Mouse (Mus musculus) forebrain, embryonic 14.5 days (tissue): ENCODE data around the gene Sowaha. TPM values are rescaled to one million over a fixed set of nuclear protein-coding genes. Genes with fewer than 3 reads are reported as not detected.
A peak's percentile ranks its signal among the peaks of the same experiment; 100 is the strongest.

Experiments
- ATAC-seq: fragments of 200-750 bp; cut with Nextera tagmentation; 2 replicates; pipeline ENCODE4 v1.8.0; 2017; ENCODE audit warnings: mild to moderate bottlenecking, moderate library complexity
- DNase-seq: peaks from one replicate; pipeline ENCODE4 v3.0.0-alpha.2; 2015; ENCODE audit warnings: low spot score
- H3K27ac ChIP-seq: fragments of 300-500 bp; sonication (generic); 2 replicates; pipeline ENCODE4 v1.5.1; 2014; ENCODE audit warnings: low read depth, mild to moderate bottlenecking, control low read depth, low read length, moderate library complexity
- H3K27me3 ChIP-seq: fragments of 300-500 bp; sonication (generic); replicated peaks from 2 replicates; pipeline ENCODE4 v1.6.1; 2014; ENCODE audit warnings: low read length, control low read depth, mixed read lengths; ENCODE audit not compliant: control insufficient read depth, insufficient read depth
- H3K36me3 ChIP-seq: fragments of 300-500 bp; sonication (generic); 2 replicates; pipeline ENCODE4 v1.6.1; 2014; ENCODE audit warnings: low read length, control low read depth; ENCODE audit not compliant: control insufficient read depth, insufficient read depth
- H3K4me1 ChIP-seq: fragments of 300-500 bp; sonication (generic); 2 replicates; pipeline ENCODE4 v1.6.1; 2014; ENCODE audit warnings: antibody characterized with exemption, low read length, control low read depth; ENCODE audit not compliant: control insufficient read depth, insufficient read depth
- H3K4me2 ChIP-seq: fragments of 300-500 bp; sonication (generic); 2 replicates; pipeline ENCODE4 v1.6.1; 2014; ENCODE audit warnings: mild to moderate bottlenecking, control low read depth, low read length
- H3K4me3 ChIP-seq: fragments of 300-500 bp; sonication (generic); 2 replicates; pipeline ENCODE4 v1.5.1; 2014; ENCODE audit warnings: low read depth, low read length, control low read depth
- H3K9ac ChIP-seq: fragments of 300-500 bp; sonication (generic); 2 replicates; pipeline ENCODE4 v1.6.1; 2014; ENCODE audit warnings: mild to moderate bottlenecking, low read length, control low read depth, moderate library complexity
- H3K9me3 ChIP-seq: fragments of 300-500 bp; sonication (generic); replicated peaks from 2 replicates; pipeline ENCODE4 v1.6.1; 2016; ENCODE audit warnings: low read length, control low read depth, mixed read lengths; ENCODE audit not compliant: control insufficient read depth
- WGBS: fragments of 180-500 bp; shearing (Covaris S2); extraction: QIAGEN DNeasy Blood & Tissue Kit; methylation state at CpG from one replicate; pipeline ENCODE4 v1.1.7; 2014; 5-methylcytosine and 5-hydroxymethylcytosine counted together
- polyA plus RNA-seq: library from polyadenylated mRNA; unstranded; fragments of >200 nt; fragmentation: Nextera tagmentation; extraction: Ambion mirVana; gene quantifications from 2 replicates; pipeline ENCODE4 v1.2.1, GENCODE M21; 2014

Gene Sowaha
- polyA plus RNA-seq, 1 experiment from 2014 or later, result 1.2 TPM

GRCm38 (mm10) chr11:53456474-53457371 is 23.4 kb downstream of the Sowaha start, which contains the start of the genes Gm10447 and Shroom1:
Gene Gm10447, minus strand, starts transcription at chr11:53457110.
Gene Shroom1, plus strand, starts transcription at chr11:53457205.
- peak within 1 kb of the TSS; percentile 58 for H3K9ac ChIP-seq
- H3K36me3 ChIP-seq, result no peaks in the 10 kb centered on the region
- H3K27me3 ChIP-seq, result peaks cover 28% of the 10 kb centered on the region
- DNase-seq (peak; percentile 31), ATAC-seq (peak; percentile 50; the same call in 1 of the 2 replicates)
- no peak within 1 kb of the TSS for H3K27ac ChIP-seq
- H3K4me3 ChIP-seq, result peak within 1 kb of the TSS; percentile 39
- H3K4me2 ChIP-seq, result peak within 1 kb of the TSS; percentile 78
- 3% methylated on average over 41 of the region's 42 CpGs for WGBS
- H3K4me1 ChIP-seq, result no peaks in the 10 kb centered on the region
- H3K9me3 ChIP-seq, result no peaks in the 10 kb centered on the region

GRCm38 (mm10) chr11:53453031-53453430 is 27.0 kb downstream of the Sowaha start:
- 86% methylated on average over 5 of the region's 5 CpGs for WGBS
- Histone ChIP-seq H3K27me3 (peaks cover 17% of the 10 kb centered on the region), H3K4me2 (no peak overlapping the region)

GRCm38 (mm10) chr11:53452396-53452795 is 27.7 kb downstream of the Sowaha start:
- H3K4me1 ChIP-seq, result no peaks in the 10 kb centered on the region
- no peak for DNase-seq

More at GRCm38 (mm10) chr11:53453031-53453430, 27.0 kb downstream of the Sowaha start:
- Histone ChIP-seq H3K9me3 (no peaks in the 10 kb centered on the region), H3K4me3 (no peak overlapping the region), H3K9ac (no peak overlapping the region), H3K36me3 (no peaks in the 10 kb centered on the region), H3K4me1 (no peaks in the 10 kb centered on the region), H3K27ac (no peak overlapping the region)
- no peak for ATAC-seq
- no peak for DNase-seq

GRCm38 (mm10) chr11:53451361-53451760 is 28.7 kb downstream of the Sowaha start:
- Histone ChIP-seq H3K9ac (no peak overlapping the region), H3K4me2 (no peak overlapping the region), H3K4me3 (no peak overlapping the region), H3K27ac (no peak overlapping the region), H3K27me3 (peaks cover 2% of the 10 kb centered on the region; the same call in 1 of the 2 replicates), H3K9me3 (no peaks in the 10 kb centered on the region), H3K36me3 (no peaks in the 10 kb centered on the region), H3K4me1 (no peaks in the 10 kb centered on the region)
- ATAC-seq (no peak), DNase-seq (no peak)
- WGBS, result 88% methylated on average over 2 of the region's 2 CpGs

More at GRCm38 (mm10) chr11:53452396-53452795, 27.7 kb downstream of the Sowaha start:
- no peaks in the 10 kb centered on the region for H3K36me3 ChIP-seq
- peaks cover 10% of the 10 kb centered on the region for H3K27me3 ChIP-seq
- no peak overlapping the region for H3K27ac ChIP-seq
- H3K9ac ChIP-seq, result no peak overlapping the region
- no peak overlapping the region for H3K4me2 ChIP-seq
- ATAC-seq, result no peak
- H3K9me3 ChIP-seq, result no peaks in the 10 kb centered on the region
- no peak overlapping the region for H3K4me3 ChIP-seq
- 94% methylated on average over 9 of the region's 9 CpGs for WGBS

GRCm38 (mm10) chr11:53450070-53450705 is 29.9 kb downstream of the Sowaha start:
- Histone ChIP-seq H3K36me3 (no peaks in the 10 kb centered on the region), H3K4me1 (no peaks in the 10 kb centered on the region), H3K9ac (no peak overlapping the region), H3K27me3 (no peaks in the 10 kb centered on the region), H3K4me2 (no peak overlapping the region), H3K27ac (no peak overlapping the region), H3K9me3 (no peaks in the 10 kb centered on the region), H3K4me3 (no peak overlapping the region)
- DNase-seq (no peak), ATAC-seq (no peak)
- WGBS, result 67% methylated on average over 15 of the region's 15 CpGs

- H3K27me3 ChIP-seq, result no peaks in the 10 kb centered on the region
- WGBS, result 83% methylated on average over 1 of the region's 1 CpGs
- H3K4me1 ChIP-seq, result no peaks in the 10 kb centered on the region
- ATAC-seq, result no peak
- no peaks in the 10 kb centered on the region for H3K36me3 ChIP-seq
- H3K9ac ChIP-seq, result no peak overlapping the region
- H3K27ac ChIP-seq, result no peak overlapping the region
- no peak for DNase-seq
- H3K4me2 ChIP-seq, result no peak overlapping the region
- H3K4me3 ChIP-seq, result no peak overlapping the region
- H3K9me3 ChIP-seq, result no peaks in the 10 kb centered on the region
Measured at GRCm38 (mm10) chr11:53448529-53448928, 31.5 kb downstream of the Sowaha start.

- Histone ChIP-seq H3K27ac (no peak overlapping the region), H3K4me2 (no peak overlapping the region), H3K4me1 (no peaks in the 10 kb centered on the region), H3K9me3 (no peaks in the 10 kb centered on the region), H3K27me3 (no peaks in the 10 kb centered on the region), H3K36me3 (no peaks in the 10 kb centered on the region), H3K4me3 (no peak overlapping the region), H3K9ac (no peak overlapping the region)
- ATAC-seq, result no peak
- DNase-seq, result no peak
- WGBS, result 85% methylated on average over 8 of the region's 8 CpGs
Measured at GRCm38 (mm10) chr11:53447996-53448395, 32.1 kb downstream of the Sowaha start.

GRCm38 (mm10) chr11:53446183-53446582 is 33.9 kb downstream of the Sowaha start:
- Histone ChIP-seq H3K4me2 (no peak overlapping the region), H3K9me3 (no peaks in the 10 kb centered on the region), H3K36me3 (no peaks in the 10 kb centered on the region), H3K27ac (no peak overlapping the region), H3K9ac (no peak overlapping the region), H3K4me3 (no peak overlapping the region), H3K4me1 (no peaks in the 10 kb centered on the region), H3K27me3 (no peaks in the 10 kb centered on the region)
- DNase-seq (no peak), ATAC-seq (no peak)
- 91% methylated on average over 13 of the region's 13 CpGs for WGBS

GRCm38 (mm10) chr11:53445562-53445961 is 34.5 kb downstream of the Sowaha start:
- H3K36me3 ChIP-seq, result no peaks in the 10 kb centered on the region
- 61% methylated on average over 13 of the region's 13 CpGs for WGBS
- H3K4me1 ChIP-seq, result no peaks in the 10 kb centered on the region
- no peaks in the 10 kb centered on the region for H3K9me3 ChIP-seq
- ATAC-seq (no peak), DNase-seq (no peak)
- no peak overlapping the region for H3K27ac ChIP-seq
- no peak overlapping the region for H3K9ac ChIP-seq
- no peak overlapping the region for H3K4me3 ChIP-seq
- no peak overlapping the region for H3K4me2 ChIP-seq
- no peaks in the 10 kb centered on the region for H3K27me3 ChIP-seq
